10 mouse cellular contexts compared by ENCODE assay signal in genomic region chr16:49614801-49615200, GRCm38 (mm10).
"Had no signal": no experiment of that assay in that cellular context is flagged by ENCODE, and none has a peak within 500 bp of the region (broad histone marks: within the 10 kb centered on the region; RNA-seq: fewer than 3 reads in every experiment).

No protein-coding gene starts in this region.

- DNase-seq: kidney, postnatal 10 days; kidney, postnatal 4 days; lung, postnatal 14 days; thymus, postnatal 4 days had no signal

- H3K36me3 ChIP-seq: limb, embryonic 10.5 days; liver, embryonic 15.5 days; neural tube, embryonic 15.5 days had no signal

- H3K9me3 ChIP-seq: limb, embryonic 10.5 days; neural tube, embryonic 15.5 days had no signal

- H3K27ac ChIP-seq: limb, embryonic 10.5 days; liver, embryonic 15.5 days; neural tube, embryonic 15.5 days; stomach, postnatal 0 days had no signal

- H3K4me3 ChIP-seq: limb, embryonic 10.5 days; liver, embryonic 15.5 days; myocyte; neural tube, embryonic 15.5 days had no signal

- H3K27me3 ChIP-seq: liver, embryonic 15.5 days; neural tube, embryonic 15.5 days had no signal

- H3K9ac ChIP-seq: liver, embryonic 15.5 days; neural tube, embryonic 15.5 days had no signal

- H3K4me2 ChIP-seq: liver, embryonic 11.5 days; liver, embryonic 15.5 days had no signal

- H3K4me1 ChIP-seq: limb, embryonic 10.5 days; liver, embryonic 15.5 days; neural tube, embryonic 15.5 days had no signal
